Mouse (Mus musculus): ENCODE results near the gene Rnf38. TPM values are rescaled to one million over a fixed set of nuclear protein-coding genes. Genes with fewer than 3 reads are reported as not detected.

Rnf38 gene
- total RNA-seq, 2 experiments from 2014 or later: 34.0 to 37.1 TPM

GRCm38 (mm10) chr4:44225128-44225527, 8.5 kb downstream of the Rnf38 start:
- no peak for DNase-seq (ENCODE audit: low spot score in 2 of 2)

- no peak for DNase-seq (ENCODE audit: low spot score in 2 of 2)
These were observed 9.4 kb downstream of the Rnf38 start for GRCm38 (mm10) chr4:44224141-44224540.

DNA sequence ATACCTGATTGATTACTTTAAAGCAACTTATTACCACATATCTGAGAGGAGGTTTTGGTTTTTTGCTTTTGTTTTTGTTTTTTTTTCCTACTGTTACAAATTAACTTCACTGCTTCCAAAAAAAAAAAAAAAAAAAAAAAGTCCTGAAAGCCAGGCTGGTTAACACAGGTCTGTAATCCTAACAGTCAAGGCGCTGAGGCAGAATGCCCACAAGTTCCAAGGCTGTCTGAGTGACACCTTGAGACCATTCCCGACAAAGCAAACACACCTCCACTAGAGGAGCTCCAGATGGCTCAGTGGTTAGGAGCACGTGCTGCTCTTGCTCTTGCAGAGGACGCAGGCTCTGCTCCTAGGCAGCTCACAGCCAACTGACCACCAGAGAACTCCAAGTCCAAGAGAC, 10.1 kb downstream of the Rnf38 start:
- DNase-seq (ENCODE audit: low spot score in 2 of 2): no peak

DNA sequence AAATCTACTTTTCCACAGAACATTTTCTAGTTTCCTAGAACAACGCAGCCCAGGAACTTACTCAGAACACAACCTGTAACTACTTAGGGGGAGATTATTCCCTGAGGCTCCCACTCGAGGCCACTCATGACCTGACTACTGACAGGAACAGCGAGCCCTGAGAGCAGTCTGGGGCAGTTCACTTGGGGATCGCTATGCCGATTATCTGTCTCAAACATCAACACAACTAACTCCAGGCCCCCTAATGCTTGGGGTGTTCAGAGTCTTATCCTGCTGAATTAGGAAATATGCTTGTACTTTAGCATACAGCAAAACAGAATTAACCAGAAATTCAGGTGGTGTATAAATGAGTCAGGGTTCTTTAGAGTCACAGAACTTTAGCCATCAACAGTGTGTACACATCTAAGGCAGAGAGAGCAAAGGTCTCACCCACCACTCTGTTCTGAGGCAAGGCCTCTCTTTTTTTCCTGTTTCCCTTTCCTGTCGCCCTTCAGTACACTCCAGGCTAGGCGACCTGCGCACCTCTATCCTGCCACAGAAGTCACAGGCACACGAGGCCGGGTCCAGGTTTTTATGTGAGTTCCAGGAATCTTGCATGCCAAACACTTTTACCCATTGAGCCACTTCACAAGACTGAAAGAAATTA, 16.7 kb downstream of the Rnf38 start:
- no peak for DNase-seq (ENCODE audit: low spot score in 2 of 2)

- peak in 1 of 2 experiments; percentile 19 for DNase-seq (ENCODE audit: low spot score in 2 of 2)
These were observed 33.6 kb downstream of the Rnf38 start for GRCm38 (mm10) chr4:44199968-44200367.

DNA sequence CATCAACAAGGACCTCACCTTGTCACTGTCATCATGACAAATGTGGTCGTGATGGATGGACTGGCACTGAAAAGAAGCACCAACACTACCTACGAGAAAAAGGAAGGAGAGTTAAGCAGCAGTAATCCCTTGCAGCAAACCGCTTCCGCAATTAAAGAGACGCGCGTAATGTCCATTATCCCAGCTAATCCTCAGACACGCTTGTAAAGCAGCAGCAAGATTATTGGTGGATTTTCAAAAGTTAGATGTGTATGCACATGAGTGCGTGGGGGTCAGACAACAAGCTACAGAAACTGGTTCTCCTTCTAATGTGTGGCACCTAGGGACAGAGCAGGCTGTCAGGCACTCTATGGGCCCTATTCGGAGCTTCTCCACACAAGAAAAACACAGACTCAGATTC, 46.2 kb downstream of the Rnf38 start:
- no peak for DNase-seq (ENCODE audit: low spot score in 2 of 2)

GRCm38 (mm10) chr4:44183862-44184261, 49.7 kb downstream of the Rnf38 start:
- no peak for DNase-seq (ENCODE audit: low spot score in 2 of 2)

DNA sequence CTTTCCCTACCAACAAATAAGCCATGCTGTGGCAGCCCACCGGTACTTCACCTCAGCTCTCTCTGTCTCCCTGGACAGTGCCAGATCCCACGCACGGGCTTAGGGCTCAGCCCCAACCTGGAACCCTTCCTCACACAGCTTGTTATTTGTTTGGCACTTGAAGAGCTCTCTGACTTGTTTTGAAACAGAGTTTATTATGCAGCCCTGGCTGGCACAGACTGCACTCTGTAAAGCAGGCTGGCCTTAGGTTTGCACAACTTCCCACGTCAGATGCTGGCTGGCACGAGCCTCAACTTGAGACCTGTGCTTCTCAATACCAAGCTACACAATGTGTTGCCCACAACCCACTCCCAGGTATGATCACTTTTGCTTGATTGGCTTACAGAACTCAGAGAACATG, 53.8 kb downstream of the Rnf38 start:
- DNase-seq (ENCODE audit: low spot score in 2 of 2): no peak

DNA sequence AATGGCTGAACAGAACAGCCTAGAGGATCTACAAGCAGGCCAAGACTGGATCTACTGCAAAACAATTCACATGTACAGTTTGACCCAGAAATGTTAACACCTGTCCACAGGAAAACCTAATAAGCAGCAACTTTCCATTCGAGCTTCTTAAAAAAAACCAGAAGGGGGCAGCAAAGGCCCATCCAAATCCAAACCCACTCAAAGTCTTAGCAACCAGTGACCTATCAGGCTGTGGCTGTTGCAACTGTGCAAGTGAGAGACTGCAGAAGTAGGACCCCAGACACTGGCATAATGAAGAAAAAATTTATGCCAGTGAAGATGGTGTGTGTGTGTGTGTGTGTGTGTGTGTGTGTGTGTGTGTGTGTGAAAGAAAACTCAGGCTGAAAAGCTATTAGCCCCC, 60.4 kb downstream of the Rnf38 start:
- DNase-seq (ENCODE audit: low spot score in 2 of 2): peak in 1 of 2 experiments; percentile 20

GRCm38 (mm10) chr4:44172676-44173075, 60.9 kb downstream of the Rnf38 start:
- no peak for DNase-seq (ENCODE audit: low spot score in 2 of 2)

DNA sequence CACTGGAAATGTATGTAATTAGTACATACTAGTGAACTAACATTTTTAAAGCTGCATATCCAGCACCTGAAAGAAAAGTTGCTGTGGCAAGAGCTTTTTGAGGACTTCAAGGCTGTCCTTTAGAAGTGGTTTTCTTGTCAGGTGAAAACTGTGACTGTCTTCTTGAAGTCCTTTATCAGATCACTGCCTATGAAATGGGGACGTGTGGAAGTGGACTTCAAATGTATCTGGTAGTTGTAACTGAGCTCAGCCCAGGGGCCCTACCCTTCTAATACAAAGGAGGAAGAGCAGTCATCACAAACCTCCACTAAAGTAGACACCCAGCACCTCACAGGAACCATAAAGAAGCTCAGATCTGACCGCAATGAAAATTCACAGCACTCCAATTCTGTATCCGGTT, 63.7 kb downstream of the Rnf38 start:
- DNase-seq (ENCODE audit: low spot score in 2 of 2): no peak

GRCm38 (mm10) chr4:44168816-44169215, 64.8 kb downstream of the Rnf38 start:
- DNase-seq (ENCODE audit: low spot score in 2 of 2): no peak

DNA sequence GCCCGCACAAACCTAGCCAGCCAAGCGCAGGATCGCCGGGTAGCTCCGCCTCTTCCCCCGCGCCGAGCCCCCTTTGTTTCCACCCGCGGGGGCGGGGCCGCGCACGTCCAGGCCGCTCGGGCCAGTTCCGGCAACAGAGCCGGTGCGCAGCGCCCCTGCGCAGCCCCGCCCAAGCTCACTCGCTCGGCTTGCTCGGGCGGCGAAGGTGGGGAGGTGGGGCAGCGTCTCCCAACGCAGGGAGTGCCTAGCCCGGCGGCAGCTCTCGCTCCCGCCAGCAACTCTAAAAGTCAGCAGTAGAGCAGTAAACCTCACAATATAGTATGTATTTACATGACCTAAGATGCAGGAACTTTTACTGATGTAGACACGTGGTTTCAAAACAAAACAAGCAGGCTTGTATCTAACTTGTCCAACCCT, 65.3 kb downstream of the Rnf38 start:
- peak; percentile 93 to 95 for DNase-seq (ENCODE audit: low spot score in 2 of 2)

- peak; percentile 72 to 80 for DNase-seq (ENCODE audit: low spot score in 2 of 2)
These were observed 66.0 kb downstream of the Rnf38 start for GRCm38 (mm10) chr4:44167397-44168121.

GRCm38 (mm10) chr4:44166702-44167396, 66.7 kb downstream of the Rnf38 start:
- no peak for DNase-seq (ENCODE audit: low spot score in 2 of 2)

DNA sequence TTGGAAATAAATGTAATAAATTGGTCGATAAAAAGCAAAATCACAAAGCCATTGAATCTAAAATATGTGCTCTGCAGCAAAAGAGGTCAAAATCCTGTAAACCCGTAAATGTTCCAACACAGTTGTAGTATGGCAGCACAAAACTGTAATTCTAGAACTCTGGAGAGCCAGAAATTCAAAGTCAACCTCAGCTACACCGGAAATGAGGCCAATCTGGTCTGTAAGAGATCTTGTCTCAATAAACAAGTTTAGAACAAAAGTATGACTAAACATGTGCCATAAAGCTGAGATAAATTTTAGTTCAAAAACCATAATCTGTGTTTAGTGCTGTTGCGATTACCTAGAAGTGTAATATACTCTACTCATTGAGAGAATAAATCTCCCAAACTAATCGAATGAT, 69.0 kb downstream of the Rnf38 start:
- no peak for DNase-seq (ENCODE audit: low spot score in 2 of 2)

DNA sequence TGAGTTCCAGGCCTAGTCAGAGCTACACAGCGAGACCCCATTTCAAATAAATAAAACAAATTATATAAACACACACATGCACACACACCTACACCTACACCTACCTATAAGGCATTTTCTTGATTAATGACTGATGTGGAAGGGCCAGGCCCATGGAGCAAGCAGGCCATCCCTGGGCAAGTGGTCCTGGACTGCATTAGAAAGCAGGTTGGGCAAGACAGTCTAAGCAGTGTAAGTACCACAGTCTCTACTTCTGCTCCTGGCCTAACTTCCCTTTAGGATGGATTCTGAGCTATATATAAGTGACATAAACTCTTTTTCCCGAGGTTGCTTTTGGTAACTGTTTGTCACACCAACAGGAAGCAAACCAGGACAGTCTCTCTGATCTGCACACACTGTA, 70.6 kb downstream of the Rnf38 start:
- no peak for DNase-seq (ENCODE audit: low spot score in 2 of 2)

DNA sequence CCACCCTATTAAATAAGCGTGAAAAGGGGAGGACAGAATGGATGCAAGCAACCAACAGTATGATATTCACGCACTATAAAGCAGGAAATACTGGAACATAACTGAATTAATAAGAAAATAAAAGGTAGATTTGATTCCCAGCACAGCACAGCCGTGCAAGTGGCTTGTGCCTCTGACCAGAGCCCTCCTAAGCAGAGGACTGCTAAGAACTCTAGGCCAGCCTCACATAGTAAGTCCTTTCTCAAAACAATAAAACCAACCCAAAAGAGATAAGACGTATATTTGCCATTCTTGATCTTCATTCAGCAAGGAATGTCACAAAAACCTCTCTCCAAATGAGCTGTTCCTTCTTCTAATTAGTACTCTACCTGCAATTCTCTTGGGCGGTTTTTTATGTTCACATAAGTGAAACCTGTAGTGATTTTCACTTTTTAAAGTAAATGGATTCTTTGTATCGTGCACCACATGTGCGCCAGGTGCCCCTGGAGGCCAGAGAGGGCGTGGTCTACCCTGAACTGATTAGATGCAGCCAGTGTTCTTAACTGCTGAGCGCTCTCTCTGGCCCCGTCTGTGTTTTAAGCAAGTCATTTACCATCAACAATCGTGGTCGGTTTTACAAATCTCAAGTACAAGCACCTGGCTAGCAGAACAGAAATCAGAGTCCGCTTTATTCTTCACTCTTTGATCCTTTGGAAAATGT, 72.4 kb downstream of the Rnf38 start:
- no peak for DNase-seq (ENCODE audit: low spot score in 2 of 2)

- no peak for DNase-seq (ENCODE audit: low spot score in 2 of 2)
These were observed 73.8 kb downstream of the Rnf38 start for GRCm38 (mm10) chr4:44159839-44160238.

GRCm38 (mm10) chr4:44156481-44156880, 77.1 kb downstream of the Rnf38 start:
- DNase-seq (ENCODE audit: low spot score in 2 of 2): no peak

GRCm38 (mm10) chr4:44154884-44155283, 78.7 kb downstream of the Rnf38 start:
- no peak for DNase-seq (ENCODE audit: low spot score in 2 of 2)

GRCm38 (mm10) chr4:44152904-44153303, 80.7 kb downstream of the Rnf38 start:
- no peak for DNase-seq (ENCODE audit: low spot score in 2 of 2)
